Mouse (Mus musculus) heart, postnatal 0 days (tissue): ENCODE data around the gene Mycbpap. TPM values are rescaled to one million over a fixed set of nuclear protein-coding genes. Genes with fewer than 3 reads are reported as not detected.

Source experiments
- ATAC-seq: fragments of 200-750 bp; cut with Nextera tagmentation; 2 replicates; pipeline ENCODE4 v1.8.0; 2017; ENCODE audit warnings: low read depth, moderate number of reproducible peaks, moderate library complexity; ENCODE audit not compliant: insufficient read depth
- DNase-seq: peaks from one replicate; pipeline ENCODE4 v3.0.0-alpha.2; 2016; ENCODE audit warnings: low spot score
- H3K27ac ChIP-seq: fragments of 300-500 bp; sonication (generic); 2 replicates; pipeline ENCODE4 v1.5.1; 2014; ENCODE audit warnings: low read depth, mild to moderate bottlenecking
- H3K27me3 ChIP-seq: fragments of 300-500 bp; sonication (generic); 2 replicates; pipeline ENCODE4 v1.6.1; 2014; ENCODE audit warnings: low read length, mixed read lengths; ENCODE audit not compliant: control insufficient read depth, insufficient read depth
- H3K36me3 ChIP-seq: fragments of 300-500 bp; sonication (generic); replicated peaks from 2 replicates; pipeline ENCODE4 v1.6.1; 2014; ENCODE audit warnings: low read length, mixed read lengths; ENCODE audit not compliant: control insufficient read depth, insufficient read depth
- H3K4me1 ChIP-seq: fragments of 300-500 bp; sonication (generic); 2 replicates; pipeline ENCODE4 v1.6.1; 2014; ENCODE audit warnings: antibody characterized with exemption; ENCODE audit not compliant: control insufficient read depth, insufficient read depth
- H3K4me2 ChIP-seq: fragments of 300-500 bp; sonication (generic); 2 replicates; pipeline ENCODE4 v1.6.1; 2014; ENCODE audit warnings: low read depth, mild to moderate bottlenecking, low read length, moderate library complexity
- H3K4me3 ChIP-seq: fragments of 300-500 bp; sonication (generic); 2 replicates; pipeline ENCODE4 v1.5.1; 2014; ENCODE audit warnings: low read depth, low read length
- H3K9ac ChIP-seq: fragments of 300-500 bp; sonication (generic); replicated peaks from 2 replicates; pipeline ENCODE4 v1.6.1; 2014; ENCODE audit warnings: low read depth, low read length, mixed read lengths
- H3K9me3 ChIP-seq: fragments of 300-500 bp; sonication (generic); replicated peaks from 2 replicates; pipeline ENCODE4 v1.6.1; 2016; ENCODE audit warnings: low read length; ENCODE audit not compliant: control insufficient read depth
- CTCF ChIP-seq: IDR thresholded peaks from 2 replicates; pipeline ENCODE4 v1.5.1; 2016; ENCODE audit warnings: antibody characterized with exemption, control low read depth, low read depth
- EP300 ChIP-seq: IDR thresholded peaks from 2 replicates; pipeline ENCODE4 v1.6.1; 2016; ENCODE audit warnings: antibody characterized with exemption, low read depth
- WGBS: fragments of 180-500 bp; shearing (Covaris S2); extraction: QIAGEN DNeasy Blood & Tissue Kit; methylation state at CpG from one replicate; pipeline ENCODE4 v1.1.7; 2014; 5-methylcytosine and 5-hydroxymethylcytosine counted together
- polyA plus RNA-seq: library from polyadenylated mRNA; unstranded; fragments of >200 nt; fragmentation: Nextera tagmentation; extraction: Ambion mirVana; gene quantifications from 2 replicates; pipeline ENCODE4 v1.2.1, GENCODE M21; 2015
- total RNA-seq: library from RNA; depleted of rRNA; stranded (reverse); fragments of >200 nt; gene quantifications from 2 replicates; pipeline ENCODE4 v1.2.3, GENCODE M21; 2014; ENCODE audit warnings: low replicate concordance; rRNA removed

The Mycbpap gene
- total and polyA plus RNA-seq, 2 experiments from 2014 or later, result 3.2 to 3.5 TPM

- H3K36me3 ChIP-seq, result no peaks in the 10 kb centered on the region
- no peaks in the 10 kb centered on the region for H3K9me3 ChIP-seq
- no peak for DNase-seq
- H3K4me1 ChIP-seq, result peaks cover 17% of the 10 kb centered on the region
- TF ChIP-seq EP300 (no peak), CTCF (no peak)
- no peak for ATAC-seq
- no peak overlapping the region for H3K4me2 ChIP-seq
- no peak overlapping the region for H3K27ac ChIP-seq
- no peak overlapping the region for H3K4me3 ChIP-seq
- WGBS, result 80% methylated on average over 10 of the region's 10 CpGs
- H3K27me3 ChIP-seq, result no peaks in the 10 kb centered on the region
- H3K9ac ChIP-seq, result no peak overlapping the region
Observed at GRCm38 (mm10) chr11:94455161-94455820, 66.3 kb downstream of the Mycbpap start.

GRCm38 (mm10) chr11:94454756-94455155, 66.8 kb downstream of the Mycbpap start:
- no peak for DNase-seq
- no peaks in the 10 kb centered on the region for H3K9me3 ChIP-seq
- no peak for ATAC-seq
- 78% methylated on average over 5 of the region's 5 CpGs for WGBS
- TF ChIP-seq CTCF (no peak), EP300 (no peak)
- H3K36me3 ChIP-seq, result no peaks in the 10 kb centered on the region
- H3K4me1 ChIP-seq, result peaks cover 19% of the 10 kb centered on the region
- no peak overlapping the region for H3K27ac ChIP-seq
- no peak overlapping the region for H3K4me2 ChIP-seq
- H3K9ac ChIP-seq, result no peak overlapping the region
- no peaks in the 10 kb centered on the region for H3K27me3 ChIP-seq
- H3K4me3 ChIP-seq, result no peak overlapping the region

Other genes starting within 250 kb of the Mycbpap start
- gene Gm21885, start 239.9 kb downstream of the Mycbpap start, total RNA-seq, result not detected in 2 replicates
- 0.15 and 0.30 TPM in 2 replicates for gene Gm21885, start 239.9 kb downstream of the Mycbpap start, polyA plus RNA-seq
- 17.9 and 29.2 TPM in 2 replicates for gene Luc7l3, start 199.8 kb downstream of the Mycbpap start, total RNA-seq
- 49.2 and 51.9 TPM in 2 replicates for gene Luc7l3, start 199.8 kb downstream of the Mycbpap start, polyA plus RNA-seq
- 164 and 181 TPM in 2 replicates for gene Ankrd40, start 193.7 kb downstream of the Mycbpap start, total RNA-seq
- gene Ankrd40, start 193.7 kb downstream of the Mycbpap start, polyA plus RNA-seq, result 53.7 and 54.6 TPM in 2 replicates
- gene Abcc3, start 128.7 kb downstream of the Mycbpap start, total RNA-seq, result 2.2 and 14.5 TPM in 2 replicates
- gene Abcc3, start 128.7 kb downstream of the Mycbpap start, polyA plus RNA-seq, result 0.72 and 0.88 TPM in 2 replicates
- gene Cacna1g, start 47.5 kb downstream of the Mycbpap start, total RNA-seq, result 29.6 and 46.2 TPM in 2 replicates
- 6.9 and 7.4 TPM in 2 replicates for gene Cacna1g, start 47.5 kb downstream of the Mycbpap start, polyA plus RNA-seq
- not detected in 2 replicates for gene Spata20, start 35.6 kb downstream of the Mycbpap start, total RNA-seq
- 0.30 and 0.56 TPM in 2 replicates for gene Spata20, start 35.6 kb downstream of the Mycbpap start, polyA plus RNA-seq
- 32.5 and 44.4 TPM in 2 replicates for gene Epn3, start 21.8 kb downstream of the Mycbpap start, total RNA-seq
- gene Epn3, start 21.8 kb downstream of the Mycbpap start, polyA plus RNA-seq, result 11.4 and 13.3 TPM in 2 replicates
- gene Rsad1, start 27.5 kb upstream of the Mycbpap start, total RNA-seq, result 14.5 and 17.7 TPM in 2 replicates
- 9.2 and 9.8 TPM in 2 replicates for gene Rsad1, start 27.5 kb upstream of the Mycbpap start, polyA plus RNA-seq
- gene Chad, start 43.3 kb upstream of the Mycbpap start, total RNA-seq, result not detected in 2 replicates
- 0.36 and 4.4 TPM in 2 replicates for gene Chad, start 43.3 kb upstream of the Mycbpap start, polyA plus RNA-seq
- gene Acsf2, start 80.1 kb upstream of the Mycbpap start, total RNA-seq, result 6.6 and 8.9 TPM in 2 replicates
- gene Acsf2, start 80.1 kb upstream of the Mycbpap start, polyA plus RNA-seq, result 2.6 and 2.7 TPM in 2 replicates
- gene Lrrc59, start 108.0 kb upstream of the Mycbpap start, total RNA-seq, result 71.9 and 73.3 TPM in 2 replicates
- gene Lrrc59, start 108.0 kb upstream of the Mycbpap start, polyA plus RNA-seq, result 62.2 and 67.0 TPM in 2 replicates
- 45.2 and 63.8 TPM in 2 replicates for gene Mrpl27, start 132.0 kb upstream of the Mycbpap start, total RNA-seq
- gene Mrpl27, start 132.0 kb upstream of the Mycbpap start, polyA plus RNA-seq, result 167 and 170 TPM in 2 replicates
- 5.9 and 7.6 TPM in 2 replicates for gene Eme1, start 132.2 kb upstream of the Mycbpap start, total RNA-seq
- 2.4 and 3.4 TPM in 2 replicates for gene Eme1, start 132.2 kb upstream of the Mycbpap start, polyA plus RNA-seq
- gene Xylt2, start 155.8 kb upstream of the Mycbpap start, total RNA-seq, result 23.3 and 25.4 TPM in 2 replicates
- 7.0 and 7.5 TPM in 2 replicates for gene Xylt2, start 155.8 kb upstream of the Mycbpap start, polyA plus RNA-seq
- gene Gm11541, start 182.8 kb upstream of the Mycbpap start, total RNA-seq, result not detected in 2 replicates
- 0.08 and 0.11 TPM in 2 replicates for gene Gm11541, start 182.8 kb upstream of the Mycbpap start, polyA plus RNA-seq
- gene Cdc34b, start 220.0 kb upstream of the Mycbpap start, total RNA-seq, result not detected in 2 replicates
- gene Cdc34b, start 220.0 kb upstream of the Mycbpap start, polyA plus RNA-seq, result 0.12 TPM in 1 of 2 replicates, not detected in the other